Mouse (Mus musculus): ENCODE data around the gene Bod1l. TPM values are rescaled to one million over a fixed set of nuclear protein-coding genes. Genes with fewer than 3 reads are reported as not detected.

Gene Bod1l
- polyA plus RNA-seq, 1 experiment: 12.2 TPM

GRCm38 (mm10) chr5:41755373-41755960 is 88.6 kb downstream of the Bod1l start:
- no peak for TF ChIP-seq GATA1 (IDR thresholded peaks at IDR 0.05; ENCODE audit: low read length)

GRCm38 (mm10) chr5:41754836-41755235 is 89.3 kb downstream of the Bod1l start:
- TF ChIP-seq GATA1 (IDR thresholded peaks at IDR 0.05; ENCODE audit: low read length): no peak

GRCm38 (mm10) chr5:41754226-41754775 is 89.8 kb downstream of the Bod1l start:
- no peak for TF ChIP-seq GATA1 (IDR thresholded peaks at IDR 0.05; ENCODE audit: low read length)

- no peak for TF ChIP-seq GATA1 (IDR thresholded peaks at IDR 0.05; ENCODE audit: low read length)
Measured at GRCm38 (mm10) chr5:41752721-41753120, 91.4 kb downstream of the Bod1l start.

GRCm38 (mm10) chr5:41744898-41745780 is 99.0 kb downstream of the Bod1l start:
- no peak for TF ChIP-seq GATA1 (IDR thresholded peaks at IDR 0.05; ENCODE audit: low read length)

GRCm38 (mm10) chr5:41744234-41744633 is 99.9 kb downstream of the Bod1l start:
- TF ChIP-seq GATA1 (IDR thresholded peaks at IDR 0.05; ENCODE audit: low read length): no peak

- no peak for TF ChIP-seq GATA1 (IDR thresholded peaks at IDR 0.05; ENCODE audit: low read length)
Measured at GRCm38 (mm10) chr5:41738817-41739216, 105.3 kb downstream of the Bod1l start.

Other genes starting within 250 kb of the Bod1l start
- gene Rab28, start 136.2 kb downstream of the Bod1l start, polyA plus RNA-seq (2012): 53.3 and 62.8 TPM in 2 replicates
- not detected in 2 replicates for gene Nkx3-2, start 79.8 kb downstream of the Bod1l start, polyA plus RNA-seq (2012)
- not detected in 2 replicates for gene Gm16223, start 223.6 kb upstream of the Bod1l start, polyA plus RNA-seq (2012)